Mouse (Mus musculus) T-helper 2 cell (primary cell): ENCODE measurements around the gene Slc17a7.
"Not testable (repeated sequence)": the region's sequence is repeated elsewhere in the genome, so short reads cannot be mapped to it uniquely, and the experiment has no call there.

Experiments used
- in situ Hi-C: fragments of 300-600 bp; cut with MboI, MseI; formaldehyde crosslinking; loops from one replicate; pipeline ENCODE4 v1.15.1; 2025; ENCODE audit warnings: high pct_unique_total_duplicates

The Slc17a7 gene

DNA sequence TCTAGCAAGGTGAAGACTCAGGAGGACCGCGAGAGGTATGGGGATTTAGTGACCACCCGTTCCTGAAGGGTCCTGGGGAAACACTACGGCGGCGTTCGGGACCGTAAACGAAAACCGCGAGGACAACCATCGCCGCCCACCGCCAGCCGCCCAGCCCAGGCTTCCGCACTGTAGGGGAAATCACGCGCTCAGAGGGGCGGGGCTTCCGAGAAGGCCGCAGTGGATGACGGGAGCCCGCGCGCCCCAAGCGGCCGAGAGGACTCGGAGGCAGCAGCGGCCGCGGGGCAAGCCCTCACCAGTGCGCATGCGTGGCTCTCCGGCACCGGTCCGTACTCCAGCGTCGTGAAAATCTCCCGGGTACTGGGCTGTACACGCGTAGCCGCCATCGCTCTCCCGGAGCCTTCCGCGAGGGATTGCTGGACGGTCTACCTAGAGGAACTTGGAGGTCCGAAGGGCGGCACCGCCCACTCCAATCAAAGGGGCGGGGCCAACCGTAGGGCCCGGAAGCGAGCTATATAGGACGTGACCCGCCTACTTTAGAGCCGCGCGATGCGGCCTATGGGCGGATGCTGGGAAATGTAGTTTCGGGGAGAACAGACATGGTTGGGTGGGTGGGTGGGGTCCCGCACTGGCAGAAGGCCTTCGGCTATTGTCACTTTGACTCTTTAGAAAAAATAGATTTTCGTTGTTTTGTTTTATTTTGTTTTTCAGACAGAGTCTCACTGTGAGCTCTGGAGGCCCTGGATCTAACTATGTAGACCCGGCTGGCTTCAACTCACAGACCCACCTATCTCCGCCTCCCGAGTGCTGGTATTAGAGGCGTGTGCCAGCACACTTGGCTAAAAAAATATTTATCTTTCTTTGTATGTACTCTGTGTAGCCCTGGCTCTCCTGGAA is 9.4 kb upstream of the Slc17a7 start, which contains the start of the genes Pih1d1 and Aldh16a1:
TSS of gene Pih1d1 (plus strand) at position 208 of the 897 bp plus-strand sequence.
TSS of gene Aldh16a1 (minus strand) at position 489 of the 897 bp plus-strand sequence.
- in situ Hi-C loops, result no loop called here

DNA sequence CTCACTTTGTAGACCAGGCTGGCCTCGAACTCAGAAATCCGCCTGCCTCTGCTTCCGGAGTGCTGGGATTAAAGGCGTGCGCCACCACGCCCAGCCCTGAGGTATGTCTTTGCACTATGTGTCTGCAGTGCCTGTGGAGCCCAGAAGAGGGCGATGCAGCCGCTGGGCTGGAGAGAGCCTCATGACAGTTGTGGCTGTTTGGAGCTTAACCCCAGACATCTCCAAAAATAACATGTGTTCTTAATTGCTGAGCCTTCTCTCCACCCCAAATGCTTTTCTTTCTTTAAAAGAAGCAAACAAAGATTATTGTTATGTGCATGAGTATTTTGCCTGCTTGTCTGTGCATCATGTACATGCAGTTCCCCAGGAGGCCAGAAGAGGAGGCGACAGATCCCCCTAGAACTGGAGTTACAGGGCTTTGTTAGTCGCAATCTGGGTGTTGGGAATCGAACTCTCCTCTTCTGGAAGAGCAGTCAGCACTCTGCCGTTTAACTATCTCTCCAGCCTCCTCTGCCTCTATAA is 8.7 kb upstream of the Slc17a7 start:
- in situ Hi-C loops, result no loop called here

- in situ Hi-C loops, result no loop called here
Observed at GRCm38 (mm10) chr7:45155590-45155989, 8.2 kb upstream of the Slc17a7 start.

GRCm38 (mm10) chr7:45156206-45156605 is 7.5 kb upstream of the Slc17a7 start:
- in situ Hi-C loops, result no loop called here

DNA sequence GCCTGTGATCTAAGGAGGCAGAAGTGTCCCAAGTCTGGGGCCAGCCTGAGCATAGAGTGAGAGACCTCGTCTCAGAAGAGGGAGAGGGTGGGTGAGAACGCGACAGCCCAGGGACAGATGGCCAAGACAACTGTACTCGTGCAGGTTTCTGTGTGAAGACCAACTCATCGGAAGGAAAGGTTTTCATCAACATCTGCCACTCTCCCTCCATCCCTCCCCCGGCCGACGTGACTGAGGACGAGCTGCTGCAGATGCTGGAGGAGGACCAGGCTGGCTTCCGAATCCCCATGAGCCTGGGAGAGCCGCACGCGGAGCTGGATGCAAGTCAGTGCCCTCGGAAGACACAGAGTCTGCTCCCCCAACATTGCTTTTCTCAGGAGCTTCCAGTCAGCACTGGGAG is 6.3 kb upstream of the Slc17a7 start:
- in situ Hi-C loops, result no loop called here

DNA sequence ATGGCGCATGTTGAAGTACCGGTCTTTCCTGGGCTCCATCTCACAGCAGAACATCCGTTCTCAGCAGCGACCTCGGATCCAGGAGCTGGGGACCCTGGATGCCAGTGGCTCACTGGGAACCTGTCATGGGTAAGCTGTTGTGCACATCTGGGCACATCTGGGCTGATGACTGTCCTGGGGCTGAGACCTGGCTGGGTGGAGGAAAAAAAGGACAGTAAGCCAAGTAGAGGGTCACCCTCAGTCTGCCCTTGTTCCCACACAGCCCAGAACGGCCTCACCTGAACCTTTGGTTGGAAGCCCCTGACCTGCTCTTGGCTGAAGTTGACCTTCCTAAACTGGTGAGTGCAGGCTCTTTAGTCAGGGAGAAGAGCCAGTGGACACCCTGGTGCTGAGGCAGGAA is 4.8 kb upstream of the Slc17a7 start:
- in situ Hi-C loops, result no loop called here

- in situ Hi-C loops, result no loop called here
Observed at GRCm38 (mm10) chr7:45160316-45160800, 3.4 kb upstream of the Slc17a7 start.

GRCm38 (mm10) chr7:45160866-45161265 is 2.9 kb upstream of the Slc17a7 start:
- in situ Hi-C loops, result no loop called here

- in situ Hi-C loops, result no loop called here
Observed at GRCm38 (mm10) chr7:45161612-45162473, 1.9 kb upstream of the Slc17a7 start.

GRCm38 (mm10) chr7:45162551-45162950 is 1.2 kb upstream of the Slc17a7 start:
- in situ Hi-C loops, result no loop called here

- in situ Hi-C loops, result no loop called here
Observed at GRCm38 (mm10) chr7:45162996-45163615, 643 bp upstream of the Slc17a7 start.

DNA sequence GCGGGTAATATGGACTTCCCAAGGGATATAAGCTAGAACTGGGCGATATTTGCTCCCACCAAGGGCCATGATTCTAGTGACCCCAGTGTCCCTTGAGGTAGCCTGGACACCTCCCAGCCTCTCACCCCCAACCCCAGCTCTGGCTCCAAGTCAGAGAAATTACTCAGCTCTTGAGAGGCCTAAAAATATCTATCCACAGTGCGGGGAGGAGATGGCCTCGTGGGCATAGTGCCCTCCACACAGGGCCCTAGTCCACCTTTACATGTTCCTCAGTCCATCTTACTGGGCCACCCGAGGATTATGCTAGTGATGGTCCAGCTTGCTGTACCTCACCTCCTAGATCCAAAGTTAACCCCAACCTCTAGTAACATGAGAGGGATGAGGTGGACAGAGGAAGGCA is 1.1 kb downstream of the Slc17a7 start:
- in situ Hi-C loops, result no loop called here

GRCm38 (mm10) chr7:45165701-45166100 is 2.0 kb downstream of the Slc17a7 start:
- in situ Hi-C loops, result no loop called here

DNA sequence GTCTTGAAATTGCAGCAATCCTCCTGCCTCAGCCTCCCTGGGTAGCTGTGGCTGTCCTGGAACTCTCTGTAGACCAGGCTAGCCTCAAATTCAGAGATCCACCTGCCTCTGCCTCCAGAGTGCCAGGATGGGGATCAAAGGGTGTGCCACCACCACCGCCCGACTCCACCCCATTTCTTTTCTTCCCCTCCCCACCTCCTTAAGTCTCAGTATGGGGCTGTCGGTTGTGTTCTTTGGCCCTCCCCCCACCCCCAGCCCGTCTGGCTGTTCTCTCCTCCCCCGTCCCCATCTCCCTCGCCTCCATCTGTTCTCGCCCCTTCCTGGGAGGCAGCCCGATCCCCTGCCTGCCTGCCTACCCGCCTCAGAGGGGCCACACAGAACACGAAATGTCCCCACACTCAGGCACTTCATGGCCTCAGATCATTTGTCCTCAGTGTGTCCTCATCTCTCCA is 3.2 kb downstream of the Slc17a7 start:
- in situ Hi-C loops, result no loop called here

- in situ Hi-C loops, result no loop called here
Observed at GRCm38 (mm10) chr7:45167761-45168445, 4.2 kb downstream of the Slc17a7 start.

DNA sequence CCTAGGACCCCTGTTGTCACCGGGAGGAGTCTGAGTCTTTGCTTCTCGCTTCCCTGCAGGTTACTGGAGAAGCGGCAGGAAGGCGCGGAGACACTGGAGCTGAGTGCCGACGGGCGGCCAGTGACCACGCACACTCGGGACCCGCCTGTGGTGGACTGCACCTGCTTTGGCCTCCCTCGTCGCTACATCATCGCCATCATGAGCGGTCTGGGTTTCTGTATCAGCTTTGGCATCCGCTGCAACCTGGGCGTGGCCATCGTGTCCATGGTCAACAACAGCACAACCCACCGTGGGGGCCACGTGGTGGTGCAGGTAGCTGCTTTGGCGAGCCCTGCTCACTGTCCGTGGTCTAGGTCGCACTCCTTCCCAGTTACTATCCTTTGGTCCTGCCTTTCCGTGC is 4.9 kb downstream of the Slc17a7 start:
- in situ Hi-C loops, result no loop called here

DNA sequence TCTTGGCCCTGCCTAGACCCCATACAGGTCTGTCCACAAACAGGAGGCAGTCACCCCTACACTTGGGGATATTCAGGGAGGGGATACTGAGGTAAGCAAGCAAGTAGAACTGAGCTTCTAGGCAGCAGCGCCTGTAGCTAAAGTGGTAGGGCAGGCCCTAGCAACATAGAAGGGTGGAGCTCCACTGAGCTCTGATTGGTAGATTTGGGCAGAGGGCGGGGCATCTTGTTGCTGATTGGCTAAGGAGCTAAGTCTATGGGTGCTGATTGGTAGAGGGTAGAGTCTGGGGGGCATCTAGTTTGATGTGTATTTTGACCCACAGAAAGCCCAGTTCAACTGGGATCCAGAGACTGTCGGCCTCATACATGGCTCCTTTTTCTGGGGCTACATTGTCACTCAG is 5.7 kb downstream of the Slc17a7 start:
- in situ Hi-C loops, result no loop called here

- in situ Hi-C loops, result no loop called here
Observed at GRCm38 (mm10) chr7:45172974-45173373, 9.2 kb downstream of the Slc17a7 start.

- in situ Hi-C loops, result not testable (repeated sequence)
Observed at GRCm38 (mm10) chr7:45173772-45174171, 10.0 kb downstream of the Slc17a7 start.

- in situ Hi-C loops, result no loop called here
Observed at GRCm38 (mm10) chr7:45174567-45175280, 11.0 kb downstream of the Slc17a7 start.
